Mouse (Mus musculus): ENCODE measurements around the gene Dmd.
A peak's percentile ranks its signal among the peaks of the same experiment; 100 is the strongest.

Gene Dmd

DNA sequence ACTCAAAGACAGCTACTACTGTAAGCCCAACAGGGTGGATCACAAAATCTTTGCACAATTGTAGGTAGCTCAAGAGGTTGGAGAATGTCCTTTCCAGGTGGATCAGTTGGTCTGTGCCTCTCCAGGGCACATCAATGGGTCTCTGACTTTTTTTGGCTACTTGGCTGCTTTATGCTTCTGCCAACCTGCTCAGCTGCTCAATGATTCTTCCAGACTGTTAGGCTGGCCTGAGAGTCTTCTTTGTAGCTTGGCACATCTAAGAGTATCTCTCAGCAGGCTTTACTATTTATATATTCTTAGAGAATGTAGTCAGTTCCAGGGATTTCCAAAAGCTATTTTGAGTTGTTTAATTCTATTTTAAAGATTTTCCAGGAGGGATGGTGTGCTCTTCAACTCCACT lies 1416.3 kb downstream of the Dmd start:
- no peak for DNase-seq (ENCODE audit: extremely low spot score)

DNA sequence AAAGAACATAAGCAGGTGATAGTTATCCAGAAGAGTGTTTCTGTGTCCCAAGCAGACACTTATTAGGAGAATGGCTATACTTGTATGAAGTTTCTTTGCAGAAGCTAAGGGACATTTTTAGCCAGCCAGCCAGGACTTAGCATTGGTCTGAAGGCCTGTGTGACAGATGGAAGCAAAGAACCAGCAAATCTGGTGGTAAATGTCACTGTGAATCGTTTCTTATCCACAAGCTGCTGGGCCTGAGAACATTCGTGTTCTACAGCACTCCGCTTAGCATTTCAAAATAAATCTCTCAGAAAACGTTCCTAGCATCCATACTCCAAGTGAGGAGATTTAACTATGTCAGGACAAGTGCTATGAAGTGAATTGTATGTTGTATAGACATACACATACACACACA lies 1486.9 kb downstream of the Dmd start:
- DNase-seq (ENCODE audit: extremely low spot score), result no peak

DNA sequence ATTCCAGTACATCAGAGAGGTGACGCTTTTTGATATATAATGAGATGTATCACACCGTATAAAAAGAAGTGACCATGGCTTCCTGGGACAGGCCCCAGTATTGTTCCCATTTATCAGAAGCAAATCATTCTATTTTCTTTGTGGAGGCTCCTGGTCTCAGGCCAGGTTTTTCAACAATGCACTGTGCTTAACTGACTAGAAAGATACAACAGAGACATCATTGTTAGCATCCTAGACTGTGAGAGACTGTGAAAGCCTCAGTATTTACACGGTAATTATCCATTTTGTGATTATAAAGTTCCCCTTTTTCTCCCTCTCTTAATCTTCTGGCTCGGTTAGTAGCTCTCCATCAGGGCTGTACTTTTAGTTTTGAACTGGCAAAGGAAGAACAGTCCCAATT lies 1487.9 kb downstream of the Dmd start:
- DNase-seq (ENCODE audit: extremely low spot score), result no peak

DNA sequence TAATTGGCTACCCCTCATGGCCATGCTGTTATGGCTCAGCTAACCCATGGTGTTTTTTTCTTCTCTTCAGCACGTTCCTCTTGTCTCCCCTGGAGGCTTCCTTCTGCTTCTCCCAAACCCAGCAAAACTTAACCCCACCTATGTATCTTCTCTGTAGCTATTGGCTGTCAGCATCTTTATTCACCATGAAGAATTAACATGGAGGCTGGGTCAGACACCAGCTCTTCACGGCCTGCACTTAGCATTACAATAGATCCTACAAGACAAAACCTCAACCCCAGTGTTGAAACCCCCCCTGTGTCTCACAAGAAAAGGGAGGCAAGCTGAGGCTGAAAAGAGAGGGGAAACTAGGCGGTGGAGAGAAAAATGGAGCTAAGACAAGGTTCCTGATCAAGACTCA lies 1494.3 kb downstream of the Dmd start:
- no peak for DNase-seq (ENCODE audit: extremely low spot score)

DNA sequence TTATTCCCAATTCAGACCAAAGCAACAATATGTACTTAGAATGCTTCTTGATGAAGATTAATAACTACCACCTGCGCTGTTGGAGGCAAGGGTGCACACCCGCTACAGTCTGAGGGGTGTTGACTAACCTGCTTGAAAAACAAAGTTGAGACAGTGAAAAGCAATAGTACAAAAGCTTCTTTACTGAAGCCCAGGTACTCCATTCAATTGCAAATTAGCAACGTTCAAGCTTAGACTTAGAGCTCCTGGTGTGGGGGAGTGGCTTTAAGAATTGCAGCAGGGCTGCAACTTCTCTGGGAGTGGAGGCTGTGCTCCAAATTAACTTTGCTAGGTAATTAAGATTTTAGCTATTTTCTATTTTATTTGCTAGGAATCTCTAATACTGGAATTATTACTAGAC lies 1495.3 kb downstream of the Dmd start:
- no peak for DNase-seq (ENCODE audit: extremely low spot score)

DNA sequence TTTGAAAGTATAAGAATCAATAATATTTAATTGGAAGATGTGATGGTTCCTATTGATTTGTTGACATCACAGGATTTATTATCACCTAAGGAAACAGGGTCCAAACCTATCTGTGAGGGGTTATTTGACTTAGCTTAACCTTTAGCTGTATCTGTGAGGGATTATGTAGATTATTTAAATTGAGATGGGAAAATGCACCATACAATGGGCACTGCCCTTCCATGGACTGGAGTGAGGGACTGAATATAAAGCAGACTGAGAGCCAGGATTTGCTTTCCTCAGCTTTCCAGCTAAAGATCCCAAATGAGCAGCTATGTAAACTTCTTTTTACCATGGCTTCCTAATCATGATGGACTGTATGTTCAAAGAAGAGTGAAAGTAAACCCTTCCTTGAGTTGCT lies 1496.0 kb downstream of the Dmd start:
- DNase-seq (ENCODE audit: extremely low spot score), result no peak

DNA sequence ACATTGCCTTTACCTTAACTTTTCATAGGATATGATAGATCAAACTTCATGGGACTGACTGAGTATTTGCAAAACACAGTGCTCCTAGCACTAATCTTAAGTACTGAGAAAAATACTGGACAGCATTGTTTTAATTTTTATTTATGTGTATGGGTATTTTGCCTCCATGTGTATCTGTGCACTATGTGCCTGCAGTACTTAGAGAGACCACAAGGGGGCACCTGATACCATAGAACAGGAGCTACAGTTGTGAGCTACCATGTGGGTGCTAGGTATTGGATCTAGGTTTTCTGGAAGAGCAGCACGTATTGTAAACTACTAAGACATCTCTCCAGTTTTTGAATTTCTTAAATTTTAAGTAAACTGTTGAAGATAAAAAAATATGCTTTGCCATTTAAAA lies 1505.8 kb downstream of the Dmd start:
- DNase-seq (ENCODE audit: extremely low spot score), result peak; percentile 3

DNA sequence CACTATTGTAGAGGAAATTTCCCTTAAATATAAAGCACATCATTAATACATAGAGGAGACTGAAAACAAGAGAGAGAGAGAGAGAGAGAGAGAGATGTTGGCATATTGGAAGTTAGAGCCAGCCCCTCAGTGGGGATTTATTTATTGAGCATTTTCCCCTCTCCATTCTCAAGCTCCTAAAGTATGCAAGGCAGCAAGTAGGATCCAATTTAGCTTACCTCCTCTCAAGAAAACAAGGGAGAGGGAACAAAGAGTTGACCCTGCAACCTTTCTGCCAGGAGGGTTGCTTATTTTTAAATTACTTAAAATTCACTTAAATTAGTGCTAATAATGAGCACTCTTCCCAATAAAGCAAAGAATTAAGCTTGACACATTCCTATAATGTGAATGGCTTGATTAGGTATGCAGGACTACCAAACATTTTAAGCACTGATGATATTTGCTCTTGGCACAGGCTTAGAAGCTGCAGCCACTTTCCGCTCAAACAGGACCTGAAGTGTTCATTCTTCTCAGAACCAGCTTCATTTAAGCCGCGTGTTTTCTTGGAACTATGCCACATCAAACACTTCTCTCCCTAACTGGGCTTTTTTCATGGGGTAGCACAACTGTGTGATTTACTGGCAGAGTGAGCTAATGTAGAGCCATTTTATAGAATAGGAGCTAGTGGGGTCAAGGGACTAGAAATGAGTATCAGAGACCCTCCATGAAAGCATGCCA lies 1566.1 kb downstream of the Dmd start:
- no peak for DNase-seq (ENCODE audit: extremely low spot score)

DNA sequence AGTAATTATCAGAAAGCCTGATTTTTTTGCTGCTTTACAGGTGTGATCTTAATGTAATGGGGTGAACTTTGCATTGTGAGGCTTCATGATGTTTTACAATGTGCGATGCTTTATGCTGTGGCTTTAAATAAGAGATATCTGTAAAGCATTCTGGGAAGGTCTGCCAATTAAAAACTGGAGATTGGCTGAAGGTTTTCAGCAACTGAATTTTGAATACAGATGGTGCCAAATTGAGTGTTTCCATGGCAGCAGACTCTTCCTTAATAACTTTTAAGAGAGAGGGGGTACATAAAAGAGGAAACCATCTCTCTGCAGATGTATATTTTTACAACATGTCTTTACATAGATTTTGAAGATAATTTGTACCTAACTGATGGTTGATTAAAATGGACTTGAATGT lies 1603.3 kb downstream of the Dmd start:
- no peak for DNase-seq (ENCODE audit: extremely low spot score)

DNA sequence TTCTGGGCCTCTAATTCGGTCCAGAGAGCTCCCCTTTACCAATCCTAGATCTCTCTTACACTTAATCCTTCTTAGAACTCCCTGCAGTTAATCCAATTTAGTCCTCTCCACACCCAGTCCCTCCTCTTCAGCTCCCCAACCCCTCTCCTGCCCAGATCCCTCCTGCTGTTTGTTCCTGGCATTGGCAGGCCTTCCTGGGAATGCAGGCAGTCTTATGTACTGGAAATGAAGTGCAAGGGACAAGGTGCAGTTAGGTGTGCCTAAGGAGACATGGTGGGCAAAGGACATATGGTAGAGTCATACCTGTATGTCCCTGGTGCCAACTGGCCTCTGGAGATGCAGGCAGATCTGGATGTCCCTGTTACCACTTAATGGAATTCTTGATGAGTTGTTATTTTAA lies 1604.8 kb downstream of the Dmd start:
- DNase-seq (ENCODE audit: extremely low spot score), result no peak

DNA sequence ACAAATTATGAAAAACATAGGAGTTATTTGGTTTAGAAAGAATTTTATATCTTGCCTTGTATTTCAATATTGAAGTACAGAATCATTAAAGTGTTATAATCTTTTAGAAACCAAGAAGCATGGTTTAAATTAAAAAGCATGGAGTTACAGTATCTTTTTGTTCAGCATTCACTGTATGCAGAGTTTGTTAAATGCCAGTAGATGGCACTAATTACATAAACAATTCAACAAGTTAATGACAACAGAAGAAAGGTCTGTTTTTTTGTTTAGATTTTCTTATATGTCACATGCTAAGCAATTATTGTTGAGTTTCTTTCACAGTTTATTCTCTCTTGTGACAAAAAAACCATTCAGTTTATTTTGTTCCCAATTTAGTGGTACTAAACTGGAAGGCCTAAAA lies 1649.8 kb downstream of the Dmd start:
- no peak for DNase-seq (ENCODE audit: extremely low spot score)

DNA sequence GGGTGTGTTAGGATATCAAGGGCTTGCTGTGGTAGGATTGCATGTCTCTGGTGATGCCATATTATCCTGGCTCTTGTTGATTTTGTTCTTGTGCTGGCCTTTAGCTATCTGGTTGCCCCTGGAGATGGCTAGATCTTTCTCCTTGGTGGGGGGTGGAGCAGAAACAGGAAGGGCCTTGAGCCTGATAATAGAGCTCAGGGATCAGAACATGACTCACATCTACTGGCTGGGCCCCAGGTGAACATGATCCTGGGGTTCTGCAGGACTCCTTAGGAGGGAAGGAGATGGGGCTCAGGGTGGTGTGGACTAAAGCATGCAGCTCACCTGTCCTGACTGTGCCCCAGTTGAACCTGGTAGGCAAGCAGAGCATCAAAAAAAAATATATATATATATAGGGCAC lies 1691.8 kb downstream of the Dmd start:
- DNase-seq (ENCODE audit: extremely low spot score), result no peak

DNA sequence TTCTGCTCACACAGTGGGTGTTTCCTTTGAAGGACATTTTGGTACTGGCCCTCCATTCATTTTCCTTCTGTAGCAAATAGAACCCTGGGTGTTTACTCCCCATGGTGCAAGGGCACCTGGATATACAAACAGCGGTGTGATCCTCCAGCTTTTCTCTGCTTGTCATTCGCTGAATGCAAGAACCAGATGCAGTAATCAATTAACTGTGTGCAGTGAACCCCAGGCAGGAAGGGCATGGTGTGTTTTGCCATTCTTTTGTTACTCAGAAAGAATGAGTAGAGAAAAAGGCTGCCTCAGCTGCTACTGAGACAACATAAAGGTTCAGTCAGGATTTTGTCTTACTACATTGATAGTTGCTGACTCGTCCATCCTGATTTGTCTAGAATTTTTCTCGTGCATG lies 1799.0 kb downstream of the Dmd start:
- peak; percentile 28 for DNase-seq (ENCODE audit: extremely low spot score)

DNA sequence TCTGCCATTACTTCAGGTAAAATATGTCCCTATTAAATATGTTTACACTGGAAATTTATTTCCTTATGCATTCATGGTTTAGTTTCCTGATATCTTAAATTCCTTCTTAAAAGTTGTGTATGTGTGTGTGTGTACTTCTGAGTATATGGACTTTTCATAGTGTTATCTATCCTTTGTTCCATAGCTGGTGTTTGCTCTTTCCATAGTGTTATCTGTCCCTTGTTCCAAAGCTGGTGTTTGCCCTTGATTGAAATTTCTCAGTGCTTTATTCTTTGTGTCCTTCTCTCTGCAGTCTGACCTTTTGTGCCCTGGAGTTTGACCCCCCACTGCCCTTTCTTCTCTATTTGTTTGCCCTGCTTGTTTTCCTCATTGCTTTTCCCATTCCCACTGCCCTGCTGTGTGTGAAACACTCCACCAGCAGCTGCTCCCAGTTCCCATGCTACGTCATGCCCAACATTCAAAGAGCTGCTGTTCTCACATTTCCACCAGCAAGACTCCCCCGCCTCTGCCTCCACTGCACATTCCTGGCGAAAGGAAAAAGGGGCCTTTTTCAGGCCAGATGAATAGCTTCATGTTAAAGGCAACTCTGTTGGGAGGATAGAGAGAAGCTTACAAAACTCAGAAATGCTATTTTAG lies 1911.5 kb downstream of the Dmd start:
- DNase-seq (ENCODE audit: extremely low spot score), result peak; percentile 78

DNA sequence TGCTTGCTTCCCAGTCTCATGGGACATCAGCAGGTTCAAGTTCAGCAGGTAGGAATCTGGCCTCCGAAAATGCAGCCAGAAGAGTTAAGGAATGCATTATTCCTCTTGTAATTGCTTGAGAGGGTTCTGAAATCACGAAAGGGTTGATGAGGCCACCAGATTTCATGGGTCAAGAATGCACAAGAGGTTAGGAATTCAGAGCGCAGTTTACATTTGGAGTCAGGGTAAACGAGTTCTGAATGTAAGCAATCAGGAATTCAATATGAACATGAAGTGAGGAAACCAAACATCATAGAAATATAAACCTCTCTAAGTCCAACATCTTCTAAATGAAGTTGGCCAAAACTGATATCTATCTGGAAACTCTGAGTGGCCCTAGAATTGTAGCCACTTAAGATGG lies 1924.4 kb downstream of the Dmd start:
- no peak for DNase-seq (ENCODE audit: extremely low spot score)

DNA sequence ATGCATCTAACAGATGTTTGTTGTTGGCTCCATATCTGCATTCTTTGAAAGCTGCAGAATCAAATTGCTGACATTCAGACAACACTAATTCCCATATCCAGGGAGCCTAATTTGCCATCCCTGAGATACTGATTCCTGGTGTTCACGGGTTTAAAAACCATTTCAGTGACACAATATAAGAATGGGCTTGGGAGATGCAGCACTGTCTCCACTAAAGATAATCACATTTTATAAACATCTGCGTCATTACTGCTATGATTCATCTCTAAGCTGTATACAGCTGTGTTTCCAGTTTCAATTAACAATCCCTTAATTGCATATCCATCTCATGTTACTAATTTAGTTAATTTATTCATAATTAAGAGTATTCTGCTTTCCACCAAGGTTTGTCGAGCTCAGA lies 1929.5 kb downstream of the Dmd start:
- no peak for DNase-seq (ENCODE audit: extremely low spot score)

DNA sequence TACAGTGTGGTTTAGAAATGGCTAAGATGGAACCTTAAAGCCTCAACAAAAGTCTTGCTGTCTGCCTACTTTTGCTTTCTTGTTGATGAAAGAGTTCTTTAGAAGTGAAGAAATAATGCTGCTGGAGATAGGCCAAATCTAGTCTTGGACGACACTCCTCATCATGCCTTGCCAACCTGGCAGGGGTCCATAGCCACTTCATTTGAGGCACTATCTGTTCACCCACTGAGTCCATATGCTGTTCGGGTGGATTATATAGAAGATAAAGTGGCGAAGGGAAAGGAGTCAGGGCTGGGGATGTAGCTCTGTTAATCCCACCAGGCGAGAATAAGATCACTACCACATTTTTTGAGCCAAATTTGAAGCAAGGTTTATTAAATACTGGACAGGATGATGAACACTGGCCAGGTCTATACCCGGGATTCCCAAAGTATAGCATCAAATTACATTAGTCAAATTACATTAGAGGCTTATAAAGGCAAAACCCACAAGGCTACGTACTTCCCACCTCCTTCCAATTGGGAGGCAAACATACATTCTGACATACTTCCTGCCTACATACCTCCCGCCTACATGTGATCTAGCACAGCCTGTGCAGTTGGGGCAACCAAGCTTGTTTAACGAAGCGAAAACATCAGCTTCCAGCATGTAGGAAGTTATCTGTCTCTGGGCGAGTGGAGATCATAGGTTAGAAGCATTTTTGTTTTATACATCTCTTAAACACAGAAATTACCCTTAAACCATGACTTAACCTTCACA lies 1984.2 kb downstream of the Dmd start:
- no peak for DNase-seq (ENCODE audit: extremely low spot score)

DNA sequence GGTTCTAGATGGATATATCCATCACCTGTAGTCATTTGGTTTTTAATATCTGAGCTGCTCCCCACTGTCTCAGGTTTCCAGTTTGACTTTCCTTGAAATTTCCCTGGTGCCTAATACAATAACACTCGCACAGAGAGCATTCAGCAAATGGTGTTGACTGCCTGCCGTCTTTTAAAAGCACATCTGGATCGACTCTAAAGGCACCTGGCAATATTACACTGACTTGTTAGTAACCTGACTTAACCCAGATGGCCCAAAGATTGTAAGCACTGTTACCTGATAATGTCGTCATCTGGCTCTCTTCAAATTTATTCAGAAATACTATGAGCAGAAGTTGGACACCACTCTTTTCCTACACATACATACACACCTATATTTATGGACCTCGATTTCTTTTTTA lies 2011.9 kb downstream of the Dmd start:
- DNase-seq (ENCODE audit: extremely low spot score), result no peak

DNA sequence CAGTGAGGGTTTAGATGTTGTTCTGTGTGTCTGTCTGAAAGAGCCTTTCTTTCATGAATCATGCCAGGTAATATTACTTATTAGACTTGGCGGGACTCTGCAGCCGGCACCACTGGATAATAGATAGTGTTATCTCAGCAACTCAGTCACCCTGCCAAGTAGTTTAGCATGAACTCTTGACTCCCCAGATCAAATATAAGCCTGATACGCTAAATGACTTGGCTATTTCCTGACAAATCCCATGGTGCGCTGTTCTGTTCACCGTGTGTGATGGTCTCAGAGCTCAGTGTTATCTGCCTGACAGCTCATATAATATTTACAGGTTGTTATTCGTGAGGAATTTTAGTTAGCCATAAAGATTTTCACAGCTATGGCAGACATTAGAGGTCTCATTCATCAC lies 2012.3 kb downstream of the Dmd start:
- no peak for DNase-seq (ENCODE audit: extremely low spot score)

DNA sequence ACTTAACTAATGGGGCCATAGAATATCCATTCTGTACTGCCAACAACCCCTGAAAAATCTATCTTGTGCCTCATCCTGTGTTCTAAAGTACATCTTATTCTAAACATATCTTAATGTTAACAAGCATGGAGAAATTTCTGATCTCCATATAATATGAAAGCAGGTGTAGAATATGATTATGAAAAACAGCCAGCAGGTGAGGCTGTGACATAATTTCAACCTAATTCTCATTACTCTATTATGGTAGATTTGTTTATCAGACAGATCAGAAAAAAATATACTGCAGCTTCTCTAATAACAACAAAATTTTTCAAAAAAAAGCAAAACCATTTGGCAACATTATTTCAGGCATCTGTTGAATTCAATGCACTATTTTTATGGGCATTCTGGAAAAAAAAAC lies 2059.6 kb downstream of the Dmd start:
- no peak for DNase-seq (ENCODE audit: extremely low spot score)

DNA sequence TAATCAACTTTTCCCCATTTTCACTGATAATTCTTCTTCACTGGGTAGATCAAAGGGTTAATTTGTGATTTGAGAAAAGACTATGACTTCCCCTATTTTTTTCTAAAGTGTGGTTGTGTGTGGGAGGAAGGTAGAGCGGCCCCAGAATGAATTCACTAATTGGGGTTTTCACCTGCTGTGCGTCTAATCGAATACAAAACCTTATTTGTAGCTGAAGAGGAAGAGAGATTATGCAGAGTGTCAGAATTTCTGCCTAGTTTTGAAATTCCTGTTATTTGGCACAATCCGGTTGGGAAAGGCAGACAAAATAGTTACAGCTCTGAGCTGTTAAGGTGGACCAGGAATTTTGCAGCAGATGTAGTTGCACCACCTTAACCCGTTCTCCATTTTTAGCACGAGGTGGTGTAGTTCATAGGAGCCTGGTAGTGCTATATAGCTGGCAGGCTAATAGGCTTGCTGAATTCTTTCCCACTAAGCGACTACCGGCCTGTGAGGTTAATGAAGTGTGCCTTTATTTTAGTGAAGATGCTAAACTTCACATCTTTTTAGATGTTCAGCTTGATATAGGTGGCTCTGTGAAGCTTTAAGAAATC lies 2092.9 kb downstream of the Dmd start:
- no peak for DNase-seq (ENCODE audit: extremely low spot score)

DNA sequence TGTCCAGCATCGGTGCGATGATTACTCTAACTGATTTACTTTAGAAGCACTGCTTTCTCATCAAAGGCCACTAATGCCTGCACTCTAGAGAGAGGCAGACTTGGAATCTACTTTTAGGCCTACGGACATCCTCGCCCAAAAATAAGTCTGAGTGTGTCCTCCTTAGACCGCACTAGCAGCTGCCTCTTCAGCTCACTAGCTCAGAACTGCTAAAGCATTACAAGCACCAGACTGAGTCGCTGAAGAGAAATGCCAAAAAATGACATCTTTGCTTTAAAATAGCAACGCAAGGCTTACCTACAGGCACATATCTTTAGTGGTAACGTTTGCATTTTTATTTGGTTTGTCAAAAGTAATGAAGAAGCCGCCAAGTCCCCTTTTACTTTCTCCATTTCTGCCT lies 2098.0 kb downstream of the Dmd start:
- DNase-seq (ENCODE audit: extremely low spot score), result no peak
